Mouse (Mus musculus): ENCODE data around the gene Copg1. TPM values are rescaled to one million over a fixed set of nuclear protein-coding genes. Genes with fewer than 3 reads are reported as not detected.

The Copg1 gene
- polyA plus RNA-seq, 1 experiment from 2014 or later: 117 TPM

Other genes starting within 250 kb of the Copg1 start
- gene Aplf, start 215.6 kb upstream of the Copg1 start, polyA plus RNA-seq (2015; fragmentation: Nextera tagmentation; extraction: Ambion mirVana): 7.2 and 7.9 TPM in 2 replicates
- gene Efcc1, start 156.9 kb upstream of the Copg1 start, polyA plus RNA-seq (2015; fragmentation: Nextera tagmentation; extraction: Ambion mirVana): 0.80 and 1.2 TPM in 2 replicates
- 3.3 and 3.4 TPM in 2 replicates for gene Gp9, start 109.7 kb upstream of the Copg1 start, polyA plus RNA-seq (2015; fragmentation: Nextera tagmentation; extraction: Ambion mirVana)
- 8.5 and 10.1 TPM in 2 replicates for gene Rab43, start 75.7 kb upstream of the Copg1 start, polyA plus RNA-seq (2015; fragmentation: Nextera tagmentation; extraction: Ambion mirVana)
- 2.4 and 2.6 TPM in 2 replicates for gene Gm45140, start 52.0 kb upstream of the Copg1 start, polyA plus RNA-seq (2015; fragmentation: Nextera tagmentation; extraction: Ambion mirVana)
- 21.5 and 29.1 TPM in 2 replicates for gene Isy1, start 49.0 kb upstream of the Copg1 start, polyA plus RNA-seq (2015; fragmentation: Nextera tagmentation; extraction: Ambion mirVana)
- 713 and 783 TPM in 2 replicates for gene Cnbp, start 36.7 kb upstream of the Copg1 start, polyA plus RNA-seq (2015; fragmentation: Nextera tagmentation; extraction: Ambion mirVana)
- 27.0 and 27.3 TPM in 2 replicates for gene Hmces, start 26.1 kb downstream of the Copg1 start, polyA plus RNA-seq (2015; fragmentation: Nextera tagmentation; extraction: Ambion mirVana)
- gene H1fx, start 93.8 kb downstream of the Copg1 start, polyA plus RNA-seq (2015; fragmentation: Nextera tagmentation; extraction: Ambion mirVana): 4.2 and 5.2 TPM in 2 replicates
- 225 and 256 TPM in 2 replicates for gene Rab7, start 157.5 kb downstream of the Copg1 start, polyA plus RNA-seq (2015; fragmentation: Nextera tagmentation; extraction: Ambion mirVana)
- 182 and 197 TPM in 2 replicates for gene Rpn1, start 196.7 kb downstream of the Copg1 start, polyA plus RNA-seq (2015; fragmentation: Nextera tagmentation; extraction: Ambion mirVana)